Mouse (Mus musculus): ENCODE data around the gene Apbb1ip.

GRCm38 (mm10) chr2:22813921-22814320, 40.0 kb downstream of the Apbb1ip start:
- no peak for TF ChIP-seq CTCF (IDR thresholded peaks at IDR 0.05; ENCODE audit: extremely low read depth, insufficient read length, insufficient replicate concordance, low read depth, low read length)
- no peak for TF ChIP-seq POLR2A (IDR thresholded peaks at IDR 0.05; ENCODE audit: low read depth, low read length)

Measured in small intestine, adult 2 months (tissue).